12 mouse cellular contexts compared by ENCODE assay signal in the genomic region with DNA sequence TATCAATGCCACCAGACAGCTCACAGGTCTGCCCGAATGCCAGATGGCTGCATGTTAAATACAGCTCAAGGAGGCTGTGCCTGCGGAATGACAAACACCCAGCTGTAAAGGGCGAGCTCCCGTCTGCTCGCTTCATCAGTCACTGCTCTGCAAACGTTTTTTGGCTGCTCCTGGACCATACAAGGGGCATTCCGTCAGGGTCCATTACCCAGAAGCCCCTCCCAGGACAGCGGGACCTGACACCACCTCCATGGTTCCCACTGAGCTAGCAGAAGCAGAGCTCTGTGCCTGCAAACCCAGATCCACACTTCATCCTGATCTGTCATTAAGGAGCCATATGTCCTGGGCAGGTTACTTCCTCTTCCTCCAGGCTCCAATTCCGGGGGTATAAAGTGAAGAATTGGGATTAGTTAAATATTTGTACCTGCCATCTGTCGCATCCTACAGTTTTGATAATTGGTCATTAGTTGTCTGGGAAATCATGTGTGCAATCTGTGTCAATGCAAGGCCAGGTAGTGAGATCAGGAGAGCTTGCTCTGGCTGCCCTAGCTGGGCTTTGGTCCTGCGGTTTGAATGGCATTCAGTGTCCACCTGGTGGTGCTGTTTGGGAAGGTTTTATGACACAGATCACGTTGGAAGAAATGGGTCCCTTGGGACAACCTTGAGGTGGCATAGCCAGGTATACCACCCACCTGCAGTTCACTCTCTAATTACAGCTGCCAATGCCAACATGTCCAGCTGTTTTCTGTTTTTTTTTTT.
DNase-seq lines count a peak whose midpoint lies in the region; ATAC-seq and TF ChIP-seq lines count a peak whose summit lies in the region.
"Had no signal": no experiment of that assay in that cellular context is flagged by ENCODE, and none has a peak within 500 bp of the region (broad histone marks: within the 10 kb centered on the region; RNA-seq: fewer than 3 reads in every experiment).

No protein-coding gene starts in this region.

- DNase-seq in layer of hippocampus, adult 2 months (ENCODE audit: low spot score in 2 of 2), result no peak
- DNase-seq in layer of hippocampus, postnatal 10 days (ENCODE audit: low spot score in 2 of 2), result no peak
- peak; percentile 69 for DNase-seq in cerebellum, adult 9-10 months
- peak; percentile 57 to 74 for DNase-seq in kidney, adult 8-10 months
- DNase-seq in heart, adult 9 months (ENCODE audit: low spot score in 2 of 2), result no peak
- DNase-seq in stomach, postnatal 0 days (ENCODE audit: low spot score), result no peak
- DNase-seq: adrenal gland, postnatal 25 days had no signal

- H3K4me3 ChIP-seq in layer of hippocampus, adult 2 months, result no peak overlapping the region
- H3K4me3 ChIP-seq in neural tube, embryonic 13.5 days, result no peak overlapping the region
- no peak overlapping the region for H3K4me3 ChIP-seq in stomach, postnatal 0 days (ENCODE audit: low read depth, low read length)
- H3K4me3 ChIP-seq: limb, embryonic 13.5 days; midbrain, embryonic 12.5 days had no signal

- H3K27me3 ChIP-seq in neural tube, embryonic 13.5 days, result no peaks in the 10 kb centered on the region
- H3K27me3 ChIP-seq in stomach, postnatal 0 days (ENCODE audit: control insufficient read depth, insufficient read depth, low read length), result no peaks in the 10 kb centered on the region
- H3K27me3 ChIP-seq: CH12.LX; limb, embryonic 13.5 days; midbrain, embryonic 12.5 days had no signal

- no peaks in the 10 kb centered on the region for H3K9me3 ChIP-seq in neural tube, embryonic 13.5 days
- no peaks in the 10 kb centered on the region for H3K9me3 ChIP-seq in stomach, postnatal 0 days (ENCODE audit: control insufficient read depth, low read length)
- H3K9me3 ChIP-seq: midbrain, embryonic 12.5 days had no signal

- no peak overlapping the region for H3K27ac ChIP-seq in layer of hippocampus, adult 2 months
- 0 out of 2 replicates have a peak overlapping the region, but pooled peaks have one; percentile 42 for H3K27ac ChIP-seq in neural tube, embryonic 13.5 days (replicated peaks)
- no peak overlapping the region for H3K27ac ChIP-seq in stomach, postnatal 0 days (replicated peaks)
- H3K27ac ChIP-seq: limb, embryonic 13.5 days; midbrain, embryonic 12.5 days had no signal

- no peak for ATAC-seq in neural tube, embryonic 13.5 days (ENCODE audit: low read depth)
- no peak for ATAC-seq in stomach, postnatal 0 days (ENCODE audit: low FRiP score, low TSS enrichment)
- no peak for ATAC-seq in inflammation-experienced regulatory T-cells, adult 6 months

- TF ChIP-seq EP300 in stomach, postnatal 0 days (optimal IDR thresholded peaks at IDR 0.05), result no peak

- 56% methylated on average over 12 of the region's 12 CpGs for WGBS in neural tube, embryonic 13.5 days
- WGBS in stomach, postnatal 0 days, result 59% methylated on average over 12 of the region's 12 CpGs

- no peak overlapping the region for H3K4me2 ChIP-seq in neural tube, embryonic 13.5 days
- no peak overlapping the region for H3K4me2 ChIP-seq in stomach, postnatal 0 days (replicated peaks; ENCODE audit: low read depth)
- H3K4me2 ChIP-seq: limb, embryonic 13.5 days; midbrain, embryonic 12.5 days had no signal

- no peak overlapping the region for H3K9ac ChIP-seq in neural tube, embryonic 13.5 days
- H3K9ac ChIP-seq in stomach, postnatal 0 days (ENCODE audit: low read length), result no peak overlapping the region
- H3K9ac ChIP-seq: limb, embryonic 13.5 days; midbrain, embryonic 12.5 days had no signal

- peak; percentile 46 for TF ChIP-seq CTCF in layer of hippocampus, adult 2 months (conservative IDR thresholded peaks at IDR 0.05)
- TF ChIP-seq CTCF in stomach, postnatal 0 days (IDR thresholded peaks at IDR 0.05; ENCODE audit: low read depth), result no peak; the same call in 1 of the 2 replicates

- no peaks in the 10 kb centered on the region for H3K36me3 ChIP-seq in neural tube, embryonic 13.5 days
- no peaks in the 10 kb centered on the region for H3K36me3 ChIP-seq in stomach, postnatal 0 days (ENCODE audit: control insufficient read depth, insufficient read depth, low read length)
- H3K36me3 ChIP-seq: limb, embryonic 13.5 days; midbrain, embryonic 12.5 days had no signal

- H3K4me1 ChIP-seq in neural tube, embryonic 13.5 days (replicated peaks), result 0 out of 2 replicates have a peak, but pooled peaks cover 9% of the 10 kb centered on the region
- H3K4me1 ChIP-seq in stomach, postnatal 0 days (replicated peaks; ENCODE audit: control insufficient read depth, insufficient read depth), result no peaks in the 10 kb centered on the region
- H3K4me1 ChIP-seq: midbrain, embryonic 12.5 days had no signal

Comparison
In these comparisons a context has a peak if more than half of its experiments do, and no peak if none do; other contexts are left out.
1. DNase-seq: peak in cerebellum, adult 9-10 months (single experiment) and kidney, adult 8-10 months (2 of 2); none in layer of hippocampus, adult 2 months (0 of 2), layer of hippocampus, postnatal 10 days (0 of 2), heart, adult 9 months (0 of 2) and stomach, postnatal 0 days (single experiment).